Mouse (Mus musculus): ENCODE data around the gene Slc24a2.

Gene Slc24a2

GRCm38 (mm10) chr4:87229960-87230551 is at the start of gene Slc24a2:
TSS of gene Slc24a2 (minus strand) at chr4:87230477.
- no peak for DNase-seq

DNA sequence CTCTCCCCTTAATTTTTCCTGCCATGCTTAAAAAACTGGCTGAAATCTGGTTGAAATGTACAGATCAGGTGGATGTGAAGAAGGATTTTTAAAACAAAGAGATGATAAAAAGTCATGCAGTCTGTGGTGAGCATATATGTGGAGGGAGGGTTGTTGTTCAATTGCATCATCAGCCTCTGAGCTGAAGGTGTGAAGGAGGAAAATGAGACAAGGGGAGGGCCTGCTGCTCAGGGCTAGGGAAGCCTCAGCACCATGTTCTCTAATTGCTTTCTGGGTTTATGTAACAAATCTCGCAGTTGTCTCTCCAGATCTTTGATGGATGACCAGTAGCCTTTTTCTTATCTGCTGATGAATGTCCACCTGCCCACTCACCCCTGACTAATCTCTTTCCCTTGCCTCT is 44.5 kb upstream of the Slc24a2 start:
- DNase-seq: no peak

GRCm38 (mm10) chr4:87274276-87274675 is 44.0 kb upstream of the Slc24a2 start:
- DNase-seq: no peak

DNA sequence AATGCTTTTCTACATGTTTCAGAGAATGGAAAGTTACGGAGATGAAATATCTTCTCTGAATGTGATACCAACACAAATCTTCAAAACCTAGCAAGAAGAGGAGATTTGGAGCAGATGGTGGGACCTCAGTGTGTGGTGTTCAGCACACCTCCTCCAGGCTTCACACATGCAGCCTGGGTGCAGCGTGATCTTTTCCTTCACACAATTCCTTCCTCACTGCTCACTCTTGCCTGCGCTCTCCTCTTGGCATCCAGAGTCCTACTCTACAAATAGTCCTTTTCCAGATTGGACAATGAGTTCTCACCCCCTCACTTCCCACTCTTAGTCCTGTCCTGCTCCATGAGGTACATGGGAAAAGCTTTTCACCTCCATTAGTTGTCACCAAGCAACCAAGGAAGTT is 43.2 kb upstream of the Slc24a2 start:
- DNase-seq: no peak

GRCm38 (mm10) chr4:87229224-87229959 is 885 bp downstream of the Slc24a2 start:
- no peak for DNase-seq

DNA sequence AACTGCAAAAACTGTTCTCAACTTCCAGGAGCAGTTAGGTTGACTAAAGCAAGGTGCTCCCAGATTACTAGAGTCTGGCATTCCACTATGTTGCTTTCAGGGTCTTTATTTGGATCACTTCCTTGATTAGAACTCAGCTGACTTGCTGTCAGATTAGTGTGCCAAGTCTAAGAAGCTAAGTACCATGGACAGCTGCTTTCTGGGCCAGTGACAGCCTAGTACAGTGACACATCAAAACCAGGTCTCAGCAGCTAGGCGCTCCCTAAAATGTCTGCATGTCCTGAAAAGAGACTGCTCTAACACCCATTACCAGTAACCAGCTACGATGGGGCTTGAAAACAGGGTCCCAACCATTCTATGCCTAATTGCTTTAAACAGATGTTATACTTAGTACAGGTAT is 8.7 kb downstream of the Slc24a2 start:
- DNase-seq: no peak

DNA sequence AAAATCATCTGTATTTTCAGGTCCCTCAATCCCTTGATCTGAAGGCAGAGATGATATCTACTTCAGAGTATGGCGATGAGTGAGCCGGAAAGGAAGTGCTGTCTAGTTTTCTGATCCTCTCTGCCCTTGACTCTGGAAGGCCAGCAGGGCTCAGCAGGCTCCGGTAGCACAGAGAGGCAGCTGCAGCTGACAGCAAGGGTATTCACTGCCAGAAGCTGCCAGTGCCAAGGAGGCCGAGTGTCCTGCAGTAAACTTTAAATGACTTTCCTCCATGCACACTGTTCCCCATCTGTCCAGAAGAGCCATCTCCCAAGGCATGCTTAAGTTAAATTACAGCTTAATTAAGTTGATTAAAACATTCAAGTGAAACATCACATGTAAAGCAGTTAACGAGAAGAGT is 12.1 kb downstream of the Slc24a2 start:
- DNase-seq: no peak

DNA sequence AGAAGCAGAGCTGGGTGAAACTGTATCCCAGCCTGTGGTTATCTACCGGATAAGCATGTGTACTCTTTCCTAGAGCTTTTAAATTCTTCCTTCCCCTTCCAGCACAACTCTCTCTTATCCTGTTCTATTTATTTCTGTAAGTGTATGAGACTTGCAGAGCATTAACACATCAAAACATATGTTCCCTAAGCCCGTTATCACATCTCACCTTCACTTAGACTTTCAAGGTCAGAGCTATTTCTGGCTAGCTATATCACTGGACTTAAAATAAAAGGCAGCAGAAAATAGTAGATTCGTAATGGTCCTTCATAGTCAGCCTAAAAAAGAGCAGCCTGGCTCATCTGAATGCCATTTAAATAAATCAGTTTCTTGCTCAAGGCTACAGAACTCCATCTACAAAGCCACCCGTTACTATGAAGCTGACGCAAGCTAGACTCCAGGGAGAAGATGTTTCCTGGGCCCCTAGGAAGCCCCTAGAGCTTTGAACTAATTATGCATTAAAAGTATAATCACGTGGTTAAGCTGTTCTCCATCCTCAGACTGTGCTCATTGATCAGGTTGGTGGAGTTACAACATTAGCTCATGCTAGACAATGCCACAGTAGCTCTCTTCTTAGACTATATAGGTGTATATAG is 18.8 kb downstream of the Slc24a2 start:
- DNase-seq: no peak

DNA sequence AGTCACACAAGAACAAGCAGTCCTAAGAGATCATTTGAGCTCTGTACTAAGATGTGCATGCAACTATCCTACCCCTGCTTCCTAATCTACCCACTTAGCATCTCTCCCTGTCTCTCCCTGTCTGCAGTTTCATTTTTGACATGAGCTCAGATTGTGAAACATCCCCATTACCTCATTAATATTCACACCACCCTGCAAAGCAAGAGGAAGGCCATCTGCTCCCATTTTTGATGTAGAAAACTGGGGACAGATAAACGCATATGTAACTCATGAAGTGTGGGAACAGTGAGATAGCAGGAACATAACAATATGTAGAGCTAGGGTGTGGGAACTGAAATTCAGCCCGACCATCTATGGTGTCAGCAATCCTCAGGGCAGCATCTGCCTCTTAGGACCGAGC is 19.7 kb downstream of the Slc24a2 start:
- DNase-seq: no peak

GRCm38 (mm10) chr4:87202081-87202480 is 28.2 kb downstream of the Slc24a2 start:
- no peak for DNase-seq

DNA sequence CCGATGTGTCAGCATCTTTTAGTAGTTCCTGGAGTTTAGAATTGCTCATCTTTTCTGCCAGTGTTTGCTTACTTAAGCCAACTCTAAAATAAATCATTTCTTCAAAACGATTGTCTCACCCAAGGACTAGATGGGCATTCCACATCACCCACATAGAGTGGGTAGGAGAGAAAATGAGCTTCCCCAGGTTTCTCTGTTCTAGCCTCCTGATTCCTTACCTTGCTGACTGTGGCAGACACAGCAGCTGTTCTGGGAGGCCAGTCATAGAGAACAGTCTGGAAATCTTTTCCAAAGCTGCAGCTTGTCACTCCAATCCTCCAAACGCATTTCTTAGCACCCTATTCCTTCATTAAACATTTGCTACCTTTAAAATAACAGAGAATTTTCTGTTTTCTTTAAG is 29.0 kb downstream of the Slc24a2 start:
- DNase-seq: no peak

- DNase-seq: no peak
Observed at GRCm38 (mm10) chr4:87184147-87184930, 45.9 kb downstream of the Slc24a2 start.

DNA sequence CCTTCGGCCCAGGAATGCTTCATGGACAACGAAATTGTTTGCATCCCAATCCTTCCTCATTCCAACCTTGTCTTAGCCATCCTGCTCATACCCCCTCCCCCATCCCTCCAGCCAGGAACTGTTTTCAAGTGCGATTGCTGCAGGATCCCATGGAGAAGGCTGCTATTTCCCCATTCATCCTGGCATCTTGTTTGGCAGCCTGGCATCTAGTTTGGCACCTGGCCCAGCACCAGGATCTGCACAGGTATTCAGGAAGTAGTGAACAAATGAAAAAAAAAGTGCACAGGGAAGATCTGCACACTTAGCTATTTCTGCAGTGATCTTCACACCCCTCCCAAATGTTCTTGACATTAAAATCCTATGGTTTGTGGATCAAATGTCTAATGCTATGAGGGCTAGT is 53.2 kb downstream of the Slc24a2 start:
- no peak for DNase-seq

- DNase-seq: no peak
Observed at GRCm38 (mm10) chr4:87163945-87164344, 66.3 kb downstream of the Slc24a2 start.

- DNase-seq: no peak
Observed at GRCm38 (mm10) chr4:87158053-87158452, 72.2 kb downstream of the Slc24a2 start.

DNA sequence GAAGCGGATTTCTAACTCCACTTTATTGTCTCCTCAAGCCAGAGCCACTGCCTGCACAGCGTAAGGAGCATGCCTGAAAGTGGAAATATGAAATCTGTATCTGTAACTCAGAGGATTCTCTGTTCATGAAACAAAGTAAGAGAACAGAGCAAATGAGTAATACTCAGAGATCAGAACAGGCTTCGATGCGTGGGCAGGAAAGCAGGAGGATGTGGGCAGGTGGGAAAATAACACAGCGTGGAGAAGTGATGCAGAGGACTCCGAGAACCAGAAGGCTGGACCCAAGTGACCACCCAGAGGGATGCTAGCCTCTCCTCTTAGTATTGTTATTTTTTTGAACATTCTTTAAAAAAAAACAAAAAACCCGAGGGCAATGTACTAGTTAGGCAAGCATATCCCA is 78.3 kb downstream of the Slc24a2 start:
- DNase-seq: no peak

DNA sequence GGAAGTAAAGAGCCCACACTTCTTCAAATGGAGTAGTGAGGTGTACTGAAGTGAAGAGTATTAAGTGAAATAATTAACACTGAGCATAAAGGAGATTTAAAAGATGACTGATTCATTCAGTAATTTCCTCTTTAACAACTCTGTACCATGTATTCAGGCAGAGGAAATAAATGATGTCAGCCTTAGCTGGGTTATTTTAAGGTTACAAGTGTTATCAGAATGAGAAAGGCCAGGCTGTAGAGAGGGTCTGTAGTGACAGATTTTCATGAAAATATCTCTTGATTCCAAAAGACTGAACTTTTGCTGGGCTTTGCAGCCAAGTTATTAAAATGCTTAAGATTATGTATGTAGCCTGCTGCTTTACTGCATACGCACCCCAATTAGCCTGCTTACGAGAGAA is 80.7 kb downstream of the Slc24a2 start:
- DNase-seq: no peak

- DNase-seq: no peak
Observed at GRCm38 (mm10) chr4:87141590-87142365, 88.5 kb downstream of the Slc24a2 start.

DNA sequence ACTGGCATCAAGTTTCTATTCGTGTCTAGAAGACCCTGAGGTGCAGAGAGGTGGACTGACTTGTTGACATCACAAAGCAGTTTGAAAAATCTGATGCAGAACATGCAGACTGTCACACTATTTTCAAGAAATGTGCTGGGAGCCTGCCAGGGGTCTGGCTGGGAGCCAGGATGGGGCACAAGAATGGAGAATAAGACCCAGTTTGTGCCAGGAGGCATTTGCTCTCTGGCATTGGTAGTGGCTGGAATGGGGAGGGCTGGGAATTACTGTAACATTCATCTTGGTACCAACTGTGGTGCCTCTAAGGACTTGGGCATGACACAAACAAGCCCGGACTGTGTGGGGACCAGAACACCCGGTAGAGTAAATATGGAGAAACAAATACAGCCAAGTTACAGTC is 89.4 kb downstream of the Slc24a2 start:
- DNase-seq: no peak

GRCm38 (mm10) chr4:87132525-87132924 is 97.8 kb downstream of the Slc24a2 start:
- DNase-seq: no peak

DNA sequence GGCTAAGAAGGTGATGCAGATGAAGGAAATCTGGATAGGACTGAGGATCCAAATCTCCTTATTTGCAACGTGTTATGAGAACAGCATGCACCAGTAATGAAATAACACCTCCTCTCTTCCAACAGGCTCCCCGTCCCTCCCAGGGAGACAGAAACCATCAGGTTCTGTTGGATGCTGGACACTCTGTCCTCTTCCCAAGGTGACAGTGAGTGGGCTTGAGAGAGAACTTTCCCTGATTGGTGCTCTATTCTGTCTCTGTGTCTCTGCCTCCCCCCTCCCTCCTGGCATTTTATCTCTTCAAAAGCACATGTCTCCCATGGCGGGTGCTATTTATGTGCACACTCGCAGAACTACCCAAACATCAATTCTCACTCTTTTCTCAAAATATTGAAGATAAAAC is 103.5 kb downstream of the Slc24a2 start:
- DNase-seq: no peak

DNA sequence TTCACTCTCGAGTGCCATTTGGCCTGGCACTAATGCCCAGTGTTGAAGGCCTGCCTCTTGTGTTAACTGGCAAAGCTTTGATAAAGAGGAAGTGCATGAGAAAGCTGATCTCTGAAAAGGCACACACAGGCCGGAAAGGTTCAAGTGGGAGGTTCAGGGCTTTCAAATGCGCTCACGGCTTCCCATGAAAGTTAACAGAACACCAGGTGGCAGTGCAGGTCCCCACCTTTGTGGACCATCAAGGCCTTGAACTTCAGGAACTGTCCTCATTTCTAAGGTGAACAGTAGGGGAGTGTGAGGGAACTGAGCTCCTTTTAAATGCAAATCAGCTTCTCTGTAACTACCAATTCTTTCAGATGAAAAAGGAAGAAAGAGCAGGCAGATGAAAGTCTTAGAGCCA is 110.5 kb downstream of the Slc24a2 start:
- no peak for DNase-seq

- DNase-seq: no peak
Observed at GRCm38 (mm10) chr4:87115726-87116125, 114.6 kb downstream of the Slc24a2 start.
